Mouse (Mus musculus) frontal cortex, postnatal 36 days (tissue): Measurements from ENCODE around the gene Capzb.
A peak's percentile ranks its signal among the peaks of the same experiment; 100 is the strongest.

Experiments
- DNase-seq, 2 experiments: peaks; one replicate each; pipeline ENCODE4 v3.0.0; 2022; ENCODE audit warnings: low spot score in 2 of 2

Capzb gene

DNA sequence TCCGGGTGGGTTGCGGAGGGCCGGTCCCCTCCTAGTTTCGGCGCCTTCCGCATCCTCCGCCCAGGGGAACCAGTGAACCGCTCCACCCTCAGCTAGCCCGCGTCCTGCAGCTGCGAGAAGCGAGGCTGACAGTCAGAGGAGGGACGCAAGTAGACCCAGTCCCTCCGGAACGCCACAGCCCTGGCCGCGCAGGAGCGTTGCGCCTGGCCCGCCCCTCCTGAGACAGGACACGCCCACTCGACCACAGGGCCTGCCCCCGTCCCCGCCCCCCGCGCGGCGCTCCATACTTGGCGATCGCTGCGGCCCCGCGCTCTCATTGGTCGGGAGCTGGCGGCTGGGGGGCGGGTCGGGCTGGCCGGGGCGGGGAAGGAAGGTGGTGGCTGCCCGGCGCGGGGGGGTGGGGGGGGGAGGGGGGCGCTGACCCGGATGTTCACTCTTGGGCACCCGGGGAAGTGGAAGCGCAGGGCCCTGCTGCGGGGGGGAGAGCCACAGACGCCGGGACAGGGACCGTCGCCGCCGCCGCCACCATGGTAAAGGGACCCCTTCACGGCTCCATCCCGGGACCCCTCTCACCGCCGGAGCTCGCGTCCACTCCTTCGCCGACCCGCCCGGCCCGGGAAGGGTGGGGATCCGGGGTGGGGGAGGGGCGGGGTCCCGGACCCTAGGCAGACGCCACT lies at the start of gene Capzb:
Capzb (plus strand) TSS at position 401 of the 677 bp plus-strand sequence.
- peak; percentile 94 for DNase-seq

DNA sequence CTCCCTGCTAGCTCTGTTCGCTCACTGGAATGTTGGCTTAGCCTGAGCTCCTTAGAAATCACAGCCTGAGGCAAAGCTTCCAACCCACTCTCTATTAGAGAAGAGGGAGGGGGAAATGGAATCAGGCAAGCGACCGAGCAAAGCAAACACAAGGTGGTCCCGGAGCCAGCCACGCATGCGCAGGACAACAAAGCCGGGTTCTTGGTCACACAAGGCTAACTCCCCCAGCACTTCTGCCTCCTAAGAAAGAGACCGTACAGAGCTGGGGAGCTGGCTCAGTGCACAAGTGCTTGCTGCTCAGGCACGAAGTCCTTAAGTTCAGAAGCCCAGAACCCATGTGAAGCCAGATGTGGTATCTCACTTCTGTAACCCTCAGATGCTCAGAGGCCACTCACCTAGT lies 49.7 kb upstream of the Capzb start:
- no peak for DNase-seq

- DNase-seq: no peak
Measured at GRCm38 (mm10) chr4:139144577-139144976, 48.1 kb upstream of the Capzb start.

GRCm38 (mm10) chr4:139145156-139145555 lies 47.5 kb upstream of the Capzb start:
- DNase-seq: no peak

DNA sequence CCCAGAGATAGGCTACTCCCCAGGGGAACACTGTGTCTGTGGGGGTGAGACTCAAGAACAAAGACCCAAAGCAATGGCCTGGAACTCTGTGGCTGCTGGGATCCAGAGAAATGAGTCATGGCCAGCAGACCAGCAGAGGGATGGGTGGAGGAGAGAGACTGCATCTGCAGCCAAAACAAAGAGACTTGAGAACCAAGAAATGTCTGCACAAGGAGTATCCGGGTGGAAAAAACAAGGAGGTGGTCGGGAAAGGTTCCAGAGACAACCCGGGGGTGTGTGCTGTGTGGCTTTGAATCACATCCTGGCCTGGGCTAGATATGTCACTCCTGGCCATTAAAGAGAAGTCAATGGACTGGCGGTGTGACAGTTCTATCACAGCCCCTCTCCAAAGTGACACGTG lies 45.9 kb upstream of the Capzb start:
- peak; percentile 13 to 26 for DNase-seq

- no peak for DNase-seq
Measured at GRCm38 (mm10) chr4:139151370-139151769, 41.3 kb upstream of the Capzb start.

DNA sequence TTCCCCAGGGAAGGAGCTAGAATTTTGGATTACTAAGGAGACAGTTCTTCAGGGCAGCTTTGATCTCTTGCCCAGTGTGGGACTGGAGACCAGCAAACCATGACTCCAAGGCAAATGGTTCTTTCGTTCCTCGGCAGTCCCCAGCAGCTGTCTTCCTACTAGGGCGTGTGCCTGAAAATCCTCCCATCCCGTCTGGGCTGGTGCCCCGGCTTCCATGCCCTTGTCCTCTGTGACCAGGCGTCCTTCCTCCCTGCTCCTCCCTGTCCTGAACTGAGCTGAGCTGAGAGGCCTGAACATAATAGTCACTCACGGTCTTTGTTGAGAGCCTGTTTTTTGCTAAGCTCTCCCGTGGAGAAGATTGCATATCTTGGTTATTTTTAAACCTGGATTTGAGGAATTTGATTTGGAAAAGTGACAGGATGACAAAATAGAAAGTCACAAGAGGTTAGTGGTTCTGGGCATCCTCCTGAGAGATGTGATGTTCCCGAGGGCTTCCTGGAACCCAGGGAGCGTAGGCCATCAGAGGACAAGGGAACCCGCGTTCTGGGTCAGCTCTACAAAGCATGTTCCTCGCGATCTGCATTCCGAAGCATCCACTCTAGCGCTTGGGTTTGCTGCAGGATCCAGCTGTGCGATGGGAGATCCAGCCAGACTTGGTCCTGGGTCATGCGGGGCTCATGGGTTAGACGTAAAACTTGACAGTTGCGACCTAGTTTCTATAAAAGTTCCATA lies 38.0 kb upstream of the Capzb start:
- DNase-seq: no peak

GRCm38 (mm10) chr4:139156538-139156937 lies 36.2 kb upstream of the Capzb start:
- no peak for DNase-seq

DNA sequence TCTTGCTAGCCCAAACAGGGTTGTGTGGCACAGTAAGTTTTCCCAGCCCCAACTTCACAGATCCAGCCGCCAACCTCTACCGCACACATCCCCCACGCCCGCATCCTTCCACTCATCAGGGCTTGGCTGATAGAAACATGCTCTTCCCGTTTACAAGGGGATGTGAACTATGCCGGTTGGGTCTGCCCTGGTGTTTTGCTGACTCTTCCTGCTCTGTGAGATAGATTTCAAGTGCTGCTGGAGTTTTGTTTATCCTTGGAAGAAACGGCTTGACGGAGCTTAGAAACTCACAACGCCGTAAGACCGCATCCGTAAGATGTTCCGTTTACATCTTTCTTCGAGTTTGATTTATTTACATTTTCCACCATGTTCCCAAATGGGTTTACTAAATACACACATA lies 34.3 kb upstream of the Capzb start:
- DNase-seq: no peak

GRCm38 (mm10) chr4:139161076-139161475 lies 31.6 kb upstream of the Capzb start:
- DNase-seq: no peak

DNA sequence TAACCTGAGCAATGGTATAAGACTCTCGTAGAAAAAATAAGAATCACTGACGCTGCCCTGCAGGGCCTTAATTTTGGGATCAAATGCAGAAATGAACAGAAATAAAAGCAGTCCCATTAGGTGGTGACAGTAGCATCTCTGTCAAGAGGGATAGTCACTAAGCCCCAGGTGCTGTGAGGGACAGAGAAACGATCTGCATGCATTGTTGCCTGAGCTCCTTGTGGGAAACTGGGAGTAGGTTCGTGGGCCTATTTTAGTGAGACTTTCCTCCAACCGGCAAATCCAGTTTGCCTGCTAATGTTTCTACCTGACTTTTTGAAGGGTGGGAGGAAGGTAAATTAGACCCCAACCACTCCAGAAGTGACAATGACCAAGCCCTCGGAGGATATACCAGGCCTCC lies 28.6 kb upstream of the Capzb start:
- DNase-seq: no peak

DNA sequence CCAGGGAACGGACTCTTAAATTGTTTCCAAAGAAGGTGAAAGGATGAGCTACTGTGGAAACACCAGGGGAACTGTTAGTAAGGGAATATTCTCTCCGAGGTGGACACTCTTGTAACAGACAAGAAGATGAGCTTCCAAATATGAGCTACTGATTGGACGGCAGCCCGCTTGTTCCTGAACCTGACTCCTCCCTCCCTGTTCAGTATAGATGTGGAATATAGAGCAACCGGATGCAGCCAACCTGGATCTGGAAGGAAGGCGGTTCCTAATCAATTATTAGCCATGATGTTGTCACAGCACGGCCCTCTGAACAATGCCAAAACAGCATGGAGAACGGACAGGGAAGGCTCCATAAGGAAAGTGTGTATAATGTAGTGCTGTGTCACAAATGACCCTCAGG lies 27.4 kb upstream of the Capzb start:
- no peak for DNase-seq

- DNase-seq: no peak
Measured at GRCm38 (mm10) chr4:139166244-139166643, 26.5 kb upstream of the Capzb start.

GRCm38 (mm10) chr4:139167107-139167506 lies 25.6 kb upstream of the Capzb start:
- no peak for DNase-seq

- DNase-seq: no peak
Measured at GRCm38 (mm10) chr4:139168985-139169747, 23.5 kb upstream of the Capzb start.

- DNase-seq: no peak
Measured at GRCm38 (mm10) chr4:139169748-139170279, 22.9 kb upstream of the Capzb start.

DNA sequence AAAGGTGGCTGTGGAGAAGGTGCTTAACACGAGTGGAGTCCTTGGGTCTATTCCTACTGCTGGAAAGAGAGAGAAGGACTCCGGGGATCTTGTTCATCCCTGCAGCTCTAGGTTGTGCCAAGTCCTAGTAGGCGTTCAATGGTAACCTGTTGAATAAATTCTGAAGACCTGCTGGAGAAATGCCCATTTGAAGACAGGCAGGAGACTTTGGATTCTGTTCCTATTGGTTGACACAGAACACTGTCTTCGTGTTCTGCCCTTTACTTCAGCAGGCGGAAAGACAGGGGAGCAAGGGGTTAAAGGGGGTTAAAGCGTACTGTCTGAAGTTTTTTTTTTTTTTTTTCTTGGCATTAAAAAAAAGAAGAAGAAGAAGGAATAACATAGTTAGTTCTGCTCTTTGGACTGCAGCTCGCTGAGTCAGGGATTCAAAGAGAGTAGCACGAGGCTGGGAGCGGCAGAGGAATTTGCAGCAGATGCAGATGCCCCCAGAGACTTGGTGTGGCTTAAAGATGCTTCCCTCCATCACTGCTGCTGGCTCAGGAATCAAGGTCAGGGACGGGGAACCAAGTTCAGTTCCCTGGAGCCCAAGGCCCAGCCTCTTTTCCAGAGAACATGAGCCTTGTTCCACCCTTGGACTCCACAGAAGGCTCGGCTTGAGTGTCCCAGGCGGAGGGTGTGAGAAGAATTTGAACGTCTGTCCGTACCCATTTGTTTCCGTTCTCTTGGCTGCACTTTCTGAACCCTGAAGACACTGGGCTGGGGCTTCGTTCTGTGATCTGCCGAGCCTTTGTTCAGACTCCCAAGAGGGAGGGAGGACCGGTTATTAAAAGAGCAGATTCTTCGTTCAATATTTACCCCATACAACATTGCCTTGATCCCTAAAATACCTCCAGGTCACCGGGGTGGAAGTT lies 17.4 kb upstream of the Capzb start:
- no peak for DNase-seq

DNA sequence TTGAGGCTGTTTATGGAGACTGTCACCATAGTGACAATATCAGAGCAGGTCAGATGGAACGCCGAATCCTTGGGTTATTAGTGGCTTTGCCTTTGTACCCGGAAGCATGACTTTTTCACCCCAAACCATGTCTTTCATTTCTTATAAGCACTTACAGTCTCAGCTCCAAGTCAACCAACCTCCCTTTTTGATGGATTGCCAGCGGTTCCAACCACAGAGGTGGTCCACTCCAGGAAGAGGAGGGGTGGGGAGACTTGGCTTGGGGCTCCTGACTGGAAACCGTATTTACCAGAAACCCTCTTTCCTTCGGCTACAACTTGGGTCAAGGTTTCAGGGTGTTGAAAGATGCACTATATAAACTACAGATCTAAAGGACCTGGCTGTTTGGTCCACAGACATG lies 16.7 kb upstream of the Capzb start:
- DNase-seq: no peak

GRCm38 (mm10) chr4:139177921-139178320 lies 14.8 kb upstream of the Capzb start:
- no peak for DNase-seq

GRCm38 (mm10) chr4:139178377-139178776 lies 14.3 kb upstream of the Capzb start:
- DNase-seq: no peak

- no peak for DNase-seq
Measured at GRCm38 (mm10) chr4:139179218-139179617, 13.5 kb upstream of the Capzb start.
